Mouse (Mus musculus): ENCODE results near the gene Slc7a8.
"Not testable (repeated sequence)": the region's sequence is repeated elsewhere in the genome, so short reads cannot be mapped to it uniquely, and the experiment has no call there.

Gene Slc7a8

GRCm38 (mm10) chr14:54780836-54781609 lies 723 bp downstream of the Slc7a8 start:
- peak; percentile 6 for DNase-seq (ENCODE audit: low spot score)

- no peak for DNase-seq (ENCODE audit: low spot score)
These were observed 1.7 kb downstream of the Slc7a8 start for GRCm38 (mm10) chr14:54780084-54780483.

GRCm38 (mm10) chr14:54777893-54778292 lies 3.9 kb downstream of the Slc7a8 start:
- no peak for DNase-seq (ENCODE audit: low spot score)

- no peak for DNase-seq (ENCODE audit: low spot score)
These were observed 5.0 kb downstream of the Slc7a8 start for GRCm38 (mm10) chr14:54776768-54777167.

- DNase-seq (ENCODE audit: low spot score): no peak
These were observed 6.2 kb downstream of the Slc7a8 start for GRCm38 (mm10) chr14:54775534-54776041.

- no peak for DNase-seq (ENCODE audit: low spot score)
These were observed 9.4 kb downstream of the Slc7a8 start for GRCm38 (mm10) chr14:54772333-54772856.

GRCm38 (mm10) chr14:54770373-54770772 lies 11.4 kb downstream of the Slc7a8 start:
- DNase-seq (ENCODE audit: low spot score): no peak

- DNase-seq (ENCODE audit: low spot score): no peak
These were observed 12.7 kb downstream of the Slc7a8 start for GRCm38 (mm10) chr14:54769068-54769425.

- no peak for DNase-seq (ENCODE audit: low spot score)
These were observed 13.3 kb downstream of the Slc7a8 start for GRCm38 (mm10) chr14:54768314-54769067.

- DNase-seq (ENCODE audit: low spot score): not testable (repeated sequence)
These were observed 14.8 kb downstream of the Slc7a8 start for GRCm38 (mm10) chr14:54766937-54767336.

- DNase-seq (ENCODE audit: low spot score): no peak
These were observed 25.4 kb downstream of the Slc7a8 start for GRCm38 (mm10) chr14:54756382-54756781.

GRCm38 (mm10) chr14:54754602-54755018 lies 27.1 kb downstream of the Slc7a8 start:
- no peak for DNase-seq (ENCODE audit: low spot score)

GRCm38 (mm10) chr14:54753986-54754601 lies 27.7 kb downstream of the Slc7a8 start:
- DNase-seq (ENCODE audit: low spot score): no peak

- DNase-seq (ENCODE audit: low spot score): no peak
These were observed 28.8 kb downstream of the Slc7a8 start for GRCm38 (mm10) chr14:54752938-54753337.

- DNase-seq (ENCODE audit: low spot score): no peak
These were observed 30.0 kb downstream of the Slc7a8 start for GRCm38 (mm10) chr14:54751768-54752167.

- no peak for DNase-seq (ENCODE audit: low spot score)
These were observed 32.5 kb downstream of the Slc7a8 start for GRCm38 (mm10) chr14:54749238-54749637.

- DNase-seq (ENCODE audit: low spot score): no peak
These were observed 33.5 kb downstream of the Slc7a8 start for GRCm38 (mm10) chr14:54747942-54748917.

GRCm38 (mm10) chr14:54746038-54746437 lies 35.7 kb downstream of the Slc7a8 start:
- DNase-seq (ENCODE audit: low spot score): no peak

GRCm38 (mm10) chr14:54744473-54744872 lies 37.3 kb downstream of the Slc7a8 start:
- no peak for DNase-seq (ENCODE audit: low spot score)

- DNase-seq (ENCODE audit: low spot score): no peak
These were observed 39.4 kb downstream of the Slc7a8 start for GRCm38 (mm10) chr14:54742375-54742774.

GRCm38 (mm10) chr14:54741721-54742120 lies 40.0 kb downstream of the Slc7a8 start:
- no peak for DNase-seq (ENCODE audit: low spot score)
